Mouse (Mus musculus) monocyte, adult 2 months (primary cell): Measurements from ENCODE around the gene Ablim2.
A peak's percentile ranks its signal among the peaks of the same experiment; 100 is the strongest.

ENCODE experiments used
- DNase-seq, 2 experiments: peaks; one replicate each; pipeline ENCODE4 v3.0.0; 2022; ENCODE audit warnings: low spot score in 2 of 2, low read depth in 1 of 2

The Ablim2 gene

GRCm38 (mm10) chr5:35879199-35879598 lies 121.5 kb downstream of the Ablim2 start:
- DNase-seq = no peak

GRCm38 (mm10) chr5:35882391-35882790 lies 124.7 kb downstream of the Ablim2 start:
- DNase-seq = no peak

GRCm38 (mm10) chr5:35884262-35884661 lies 126.6 kb downstream of the Ablim2 start:
- DNase-seq = no peak

GRCm38 (mm10) chr5:35884689-35885088 lies 127.0 kb downstream of the Ablim2 start:
- DNase-seq = no peak

- DNase-seq = no peak
These were observed 131.3 kb downstream of the Ablim2 start for GRCm38 (mm10) chr5:35888959-35889358.

GRCm38 (mm10) chr5:35889641-35890040 lies 132.0 kb downstream of the Ablim2 start:
- DNase-seq = no peak

- no peak for DNase-seq
These were observed 133.5 kb downstream of the Ablim2 start for GRCm38 (mm10) chr5:35890985-35891730.

GRCm38 (mm10) chr5:35892363-35892762 lies 134.7 kb downstream of the Ablim2 start:
- DNase-seq = no peak

- DNase-seq = peak; percentile 92 to 95
These were observed 135.6 kb downstream of the Ablim2 start, which contains the start of gene Afap1 for GRCm38 (mm10) chr5:35893093-35893804. Afap1 (plus strand) TSS chr5:35893319.

- DNase-seq = peak; percentile 9 to 18
These were observed 136.2 kb downstream of the Ablim2 start for GRCm38 (mm10) chr5:35893805-35894260.

- no peak for DNase-seq
These were observed 136.8 kb downstream of the Ablim2 start for GRCm38 (mm10) chr5:35894295-35895047.

GRCm38 (mm10) chr5:35895926-35896325 lies 138.2 kb downstream of the Ablim2 start:
- no peak for DNase-seq

- DNase-seq = no peak
These were observed 138.9 kb downstream of the Ablim2 start for GRCm38 (mm10) chr5:35896556-35896955.

GRCm38 (mm10) chr5:35897147-35897546 lies 139.5 kb downstream of the Ablim2 start:
- no peak for DNase-seq

GRCm38 (mm10) chr5:35898114-35898513 lies 140.4 kb downstream of the Ablim2 start:
- DNase-seq = no peak

- DNase-seq = no peak
These were observed 141.3 kb downstream of the Ablim2 start for GRCm38 (mm10) chr5:35898994-35899393.

GRCm38 (mm10) chr5:35900401-35901225 lies 142.9 kb downstream of the Ablim2 start:
- no peak for DNase-seq

- DNase-seq = no peak
These were observed 143.6 kb downstream of the Ablim2 start for GRCm38 (mm10) chr5:35901226-35901809.

GRCm38 (mm10) chr5:35903456-35903855 lies 145.8 kb downstream of the Ablim2 start:
- no peak for DNase-seq

- DNase-seq = no peak
These were observed 147.6 kb downstream of the Ablim2 start for GRCm38 (mm10) chr5:35905283-35905682.
